Mouse (Mus musculus) thymus, adult 2 months (tissue): ENCODE measurements around the gene Aven.

Source experiments
- CTCF ChIP-seq: fragments of 200-500 bp; IDR thresholded peaks from 2 replicates; pipeline ENCODE4 v1.5.1; 2012; ENCODE audit warnings: mild to moderate bottlenecking, control low read depth, low read length, moderate library complexity, borderline replicate concordance; ENCODE audit not compliant: control insufficient read depth, poor library complexity, insufficient read depth; ENCODE audit errors: extremely low read depth
- POLR2A ChIP-seq: fragments of 200-500 bp; IDR thresholded peaks from 2 replicates; pipeline ENCODE4 v1.6.1; 2012; ENCODE audit warnings: mild to moderate bottlenecking, low read length, control low read depth, moderate library complexity; ENCODE audit not compliant: control insufficient read depth, poor library complexity, insufficient read depth; ENCODE audit errors: extremely low read depth

GRCm38 (mm10) chr2:112493539-112494260 is 936 bp downstream of the Aven start:
- TF ChIP-seq CTCF (no peak), POLR2A (no peak)
